Mouse (Mus musculus): ENCODE results near the gene Nlrc3. TPM values are rescaled to one million over a fixed set of nuclear protein-coding genes. Genes with fewer than 3 reads are reported as not detected.
"Not testable (repeated sequence)": the region's sequence is repeated elsewhere in the genome, so short reads cannot be mapped to it uniquely, and the experiment has no call there.

Gene Nlrc3
- 2.2 and 2.7 TPM in 2 replicates for polyA plus RNA-seq (2012; rRNA removed)

- no peak within 1 kb of the TSS for H3K4me3 ChIP-seq (replicated peaks; ENCODE audit: insufficient read depth, low read depth, low read length)
- WGBS = 78% methylated on average over 4 of the region's 4 CpGs
Observed at GRCm38 (mm10) chr16:3976251-3976671, at the start of gene Nlrc3. TSS of gene Nlrc3 (minus strand) at chr16:3976632.

GRCm38 (mm10) chr16:4022719-4023118, 46.3 kb upstream of the Nlrc3 start:
- Histone ChIP-seq H3K4me3 (replicated peaks; ENCODE audit: insufficient read depth, low read depth, low read length) (no peak overlapping the region), H3K4me1 (ENCODE audit: control insufficient read depth, insufficient read depth, low read length) (no peaks in the 10 kb centered on the region), H3K27me3 (ENCODE audit: control insufficient read depth, insufficient read depth, low read length) (no peaks in the 10 kb centered on the region), H3K27ac (ENCODE audit: insufficient read depth, low read length) (no peak overlapping the region)
- WGBS = 78% methylated on average over 4 of the region's 4 CpGs
- TF ChIP-seq POLR2A (IDR thresholded peaks at IDR 0.05; ENCODE audit: borderline replicate concordance, insufficient read depth, low read length) (no peak), CTCF (IDR thresholded peaks at IDR 0.05; ENCODE audit: borderline replicate concordance, insufficient read depth, low read depth, low read length) (no peak)
- DNase-seq = no peak

More at GRCm38 (mm10) chr16:3976251-3976671, at the start of gene Nlrc3:
- DNase-seq = no peak
- peaks cover 8% of the 10 kb centered on the region for H3K4me1 ChIP-seq (ENCODE audit: control insufficient read depth, insufficient read depth, low read length)
- H3K27me3 ChIP-seq (ENCODE audit: control insufficient read depth, insufficient read depth, low read length) = no peaks in the 10 kb centered on the region
- no peak for TF ChIP-seq CTCF (IDR thresholded peaks at IDR 0.05; ENCODE audit: borderline replicate concordance, insufficient read depth, low read depth, low read length)
- TF ChIP-seq POLR2A (IDR thresholded peaks at IDR 0.05; ENCODE audit: borderline replicate concordance, insufficient read depth, low read length) = no peak
- no peak within 1 kb of the TSS for H3K27ac ChIP-seq (ENCODE audit: insufficient read depth, low read length)

GRCm38 (mm10) chr16:4021241-4021640, 44.8 kb upstream of the Nlrc3 start:
- no peaks in the 10 kb centered on the region for H3K4me1 ChIP-seq (ENCODE audit: control insufficient read depth, insufficient read depth, low read length)
- H3K4me3 ChIP-seq (replicated peaks; ENCODE audit: insufficient read depth, low read depth, low read length) = no peak overlapping the region
- H3K27ac ChIP-seq (ENCODE audit: insufficient read depth, low read length) = no peak overlapping the region
- TF ChIP-seq CTCF (IDR thresholded peaks at IDR 0.05; ENCODE audit: borderline replicate concordance, insufficient read depth, low read depth, low read length) (no peak), POLR2A (IDR thresholded peaks at IDR 0.05; ENCODE audit: borderline replicate concordance, insufficient read depth, low read length) (no peak)
- WGBS = 83% methylated on average over 1 of the region's 1 CpGs
- DNase-seq = no peak
- no peaks in the 10 kb centered on the region for H3K27me3 ChIP-seq (ENCODE audit: control insufficient read depth, insufficient read depth, low read length)

GRCm38 (mm10) chr16:4017466-4017865, 41.0 kb upstream of the Nlrc3 start:
- WGBS = 81% methylated on average over 6 of the region's 6 CpGs
- not testable (repeated sequence) for H3K4me1 ChIP-seq (ENCODE audit: control insufficient read depth, insufficient read depth, low read length); H3K4me3 ChIP-seq (replicated peaks; ENCODE audit: insufficient read depth, low read depth, low read length); H3K27me3 ChIP-seq (ENCODE audit: control insufficient read depth, insufficient read depth, low read length); H3K27ac ChIP-seq (ENCODE audit: insufficient read depth, low read length); DNase-seq

GRCm38 (mm10) chr16:4016786-4017185, 40.4 kb upstream of the Nlrc3 start:
- not testable (repeated sequence) for H3K4me1 ChIP-seq (ENCODE audit: control insufficient read depth, insufficient read depth, low read length); H3K27ac ChIP-seq (ENCODE audit: insufficient read depth, low read length); H3K4me3 ChIP-seq (replicated peaks; ENCODE audit: insufficient read depth, low read depth, low read length); DNase-seq; H3K27me3 ChIP-seq (ENCODE audit: control insufficient read depth, insufficient read depth, low read length)
- 77% methylated on average over 17 of the region's 17 CpGs for WGBS

GRCm38 (mm10) chr16:4014040-4014668, 37.7 kb upstream of the Nlrc3 start:
- H3K27ac ChIP-seq (ENCODE audit: insufficient read depth, low read length) = no peak overlapping the region
- no peak for DNase-seq
- no peak overlapping the region for H3K4me3 ChIP-seq (replicated peaks; ENCODE audit: insufficient read depth, low read depth, low read length)
- TF ChIP-seq CTCF (IDR thresholded peaks at IDR 0.05; ENCODE audit: borderline replicate concordance, insufficient read depth, low read depth, low read length) = no peak
- H3K27me3 ChIP-seq (ENCODE audit: control insufficient read depth, insufficient read depth, low read length) = no peaks in the 10 kb centered on the region
- 79% methylated on average over 5 of the region's 5 CpGs for WGBS
- H3K4me1 ChIP-seq (ENCODE audit: control insufficient read depth, insufficient read depth, low read length) = no peaks in the 10 kb centered on the region

- TF ChIP-seq CTCF (IDR thresholded peaks at IDR 0.05; ENCODE audit: borderline replicate concordance, insufficient read depth, low read depth, low read length) (no peak), POLR2A (IDR thresholded peaks at IDR 0.05; ENCODE audit: borderline replicate concordance, insufficient read depth, low read length) (no peak)
- H3K27ac ChIP-seq (ENCODE audit: insufficient read depth, low read length) = no peak overlapping the region
- no peaks in the 10 kb centered on the region for H3K27me3 ChIP-seq (ENCODE audit: control insufficient read depth, insufficient read depth, low read length)
- H3K4me3 ChIP-seq (replicated peaks; ENCODE audit: insufficient read depth, low read depth, low read length) = no peak overlapping the region
- 70% methylated on average over 4 of the region's 4 CpGs for WGBS
- DNase-seq = no peak
- H3K4me1 ChIP-seq (ENCODE audit: control insufficient read depth, insufficient read depth, low read length) = no peaks in the 10 kb centered on the region
Observed at GRCm38 (mm10) chr16:4012882-4013570, 36.6 kb upstream of the Nlrc3 start.

GRCm38 (mm10) chr16:4003489-4004398, 27.3 kb upstream of the Nlrc3 start, which contains the start of gene Slx4:
TSS of gene Slx4 (minus strand) at chr16:4003770.
- Histone ChIP-seq H3K27me3 (ENCODE audit: control insufficient read depth, insufficient read depth, low read length) (no peaks in the 10 kb centered on the region), H3K4me1 (ENCODE audit: control insufficient read depth, insufficient read depth, low read length) (no peaks in the 10 kb centered on the region), H3K4me3 (replicated peaks; ENCODE audit: insufficient read depth, low read depth, low read length) (peak within 1 kb of the TSS; percentile 68), H3K27ac (ENCODE audit: insufficient read depth, low read length) (peak within 1 kb of the TSS; percentile 54)
- DNase-seq = peak; percentile 97 to 98
- WGBS = 1% methylated on average over 58 of the region's 58 CpGs
- TF ChIP-seq CTCF (IDR thresholded peaks at IDR 0.05; ENCODE audit: borderline replicate concordance, insufficient read depth, low read depth, low read length) (peak; percentile 42; the same call in 1 of the 2 replicates), POLR2A (IDR thresholded peaks at IDR 0.05; ENCODE audit: borderline replicate concordance, insufficient read depth, low read length) (peak; percentile 93)
